Mouse (Mus musculus) CH12.LX (cell line): ENCODE results near the gene Lyst. TPM values are rescaled to one million over a fixed set of nuclear protein-coding genes. Genes with fewer than 3 reads are reported as not detected.

ENCODE experiments used
- DNase-seq: peaks from one replicate; pipeline ENCODE4 v3.0.0-alpha.2; 2013; ENCODE audit errors: extremely low read depth
- H3K27ac ChIP-seq: 2 replicates; pipeline ENCODE4 v1.5.1; 2012; ENCODE audit warnings: low read depth, mild to moderate bottlenecking, control low read depth, moderate library complexity; ENCODE audit not compliant: insufficient read depth
- H3K27me3 ChIP-seq: replicated peaks from 2 replicates; pipeline ENCODE3; 2012; ENCODE audit warnings: inconsistent platforms
- H3K36me3 ChIP-seq, 2 experiments: replicated peaks in 1 of 2; 2 replicates each; pipeline versions ENCODE3 to v1.6.1; 2012; ENCODE audit warnings: inconsistent platforms in 1 of 2, low read length in 1 of 2, mild to moderate bottlenecking in 1 of 2, mixed read lengths in 1 of 2, moderate library complexity in 1 of 2; ENCODE audit not compliant: control insufficient read depth in 1 of 2, insufficient read depth in 1 of 2
- H3K4me1 ChIP-seq, 2 experiments: 2 replicates each; pipeline ENCODE4 v1.6.1; 2012; ENCODE audit warnings: inconsistent platforms in 1 of 2, moderate library complexity in 1 of 2; ENCODE audit not compliant: insufficient read depth in 2 of 2, control insufficient read depth in 1 of 2
- H3K4me2 ChIP-seq: 2 replicates; pipeline ENCODE4 v1.6.1; 2012; ENCODE audit warnings: low read depth, mild to moderate bottlenecking, control low read depth; ENCODE audit not compliant: poor library complexity, insufficient read depth, severe bottlenecking
- H3K4me3 ChIP-seq, 3 experiments: fragments of 150-350 bp in 1 of 3; sonication (generic) in 1 of 3; replicated peaks in 1 of 3; 2 replicates each; pipeline versions ENCODE3 to v1.5.1; 2011 to 2012; ENCODE audit warnings: low read depth in 2 of 3, low read length in 2 of 3, mild to moderate bottlenecking in 2 of 3, moderate library complexity in 2 of 3, control low read depth in 1 of 3, improper control_type of control experiment in 1 of 3, inconsistent platforms in 1 of 3, mixed read lengths in 1 of 3; ENCODE audit not compliant: poor library complexity in 1 of 3
- H3K79me2 ChIP-seq: replicated peaks from 2 replicates; pipeline ENCODE4 v1.6.1; 2012; ENCODE audit warnings: mild to moderate bottlenecking, moderate library complexity; ENCODE audit not compliant: control insufficient read depth, poor library complexity, insufficient read depth, severe bottlenecking; ENCODE audit errors: extremely low read depth
- H3K9ac ChIP-seq: 2 replicates; pipeline ENCODE4 v1.6.1; 2012; ENCODE audit warnings: low read depth, mild to moderate bottlenecking, control low read depth, moderate library complexity; ENCODE audit not compliant: insufficient read depth
- H3K9me3 ChIP-seq: replicated peaks from 2 replicates; pipeline ENCODE3; 2012; ENCODE audit warnings: low read length, inconsistent platforms, mixed read lengths
- BHLHE40 ChIP-seq: IDR thresholded peaks from 2 replicates; pipeline ENCODE4 v1.6.1; 2011; ENCODE audit warnings: mild to moderate bottlenecking, low read depth, low read length, improper control_type of control experiment
- CHD1 ChIP-seq: IDR thresholded peaks from 2 replicates; pipeline ENCODE4 v1.6.1; 2012; ENCODE audit warnings: low read depth, low read length, improper control_type of control experiment, inconsistent platforms
- ELF1 ChIP-seq: IDR thresholded peaks from 2 replicates; pipeline ENCODE4 v1.6.1; 2014; ENCODE audit warnings: low read depth, mild to moderate bottlenecking, inconsistent platforms, low read length, improper control_type of control experiment
- EP300 ChIP-seq: IDR thresholded peaks from 2 replicates; pipeline ENCODE4 v1.6.1; 2011; ENCODE audit warnings: low read length, improper control_type of control experiment
- ETS1 ChIP-seq: conservative IDR thresholded peaks from 2 replicates; pipeline ENCODE4 v1.6.1; 2012; ENCODE audit warnings: low read depth, mild to moderate bottlenecking, inconsistent platforms, low read length, improper control_type of control experiment, moderate library complexity
- GABPA ChIP-seq: IDR thresholded peaks from 2 replicates; pipeline ENCODE4 v1.6.1; 2012; ENCODE audit warnings: low read depth, low read length, improper control_type of control experiment, inconsistent platforms; ENCODE audit not compliant: insufficient replicate concordance
- HCFC1 ChIP-seq: IDR thresholded peaks from 2 replicates; pipeline ENCODE4 v1.6.1; 2012; ENCODE audit warnings: low read depth, mild to moderate bottlenecking, inconsistent platforms, low read length, improper control_type of control experiment
- KAT2A ChIP-seq: IDR thresholded peaks from 2 replicates; pipeline ENCODE4 v1.6.1; 2012; ENCODE audit warnings: low read length, improper control_type of control experiment, inconsistent platforms; ENCODE audit not compliant: insufficient replicate concordance
- MAFK ChIP-seq: IDR thresholded peaks from 2 replicates; pipeline ENCODE4 v1.6.1; 2011; ENCODE audit warnings: low read length, improper control_type of control experiment; ENCODE audit not compliant: insufficient replicate concordance
- MEF2A ChIP-seq: IDR thresholded peaks from 2 replicates; pipeline ENCODE4 v1.6.1; 2014; ENCODE audit warnings: low read depth, mild to moderate bottlenecking, inconsistent platforms, low read length, improper control_type of control experiment, borderline replicate concordance
- MYC ChIP-seq: IDR thresholded peaks from 2 replicates; pipeline ENCODE4 v1.6.1; 2011; ENCODE audit warnings: low read depth, mild to moderate bottlenecking, improper control_type of control experiment, low read length
- NELFE ChIP-seq: IDR thresholded peaks from 2 replicates; pipeline ENCODE4 v1.6.1; 2011; ENCODE audit warnings: low read depth, low read length, improper control_type of control experiment
- NRF1 ChIP-seq: IDR thresholded peaks from 2 replicates; pipeline ENCODE4 v1.6.1; 2014; ENCODE audit warnings: low read depth, mild to moderate bottlenecking, inconsistent platforms, low read length, improper control_type of control experiment, moderate library complexity
- PAX5 ChIP-seq: IDR thresholded peaks from 2 replicates; pipeline ENCODE4 v1.6.1; 2012; ENCODE audit warnings: low read length, inconsistent platforms, mixed read lengths
- POLR2A ChIP-seq: IDR thresholded peaks from 2 replicates; pipeline ENCODE4 v1.6.1; 2011; ENCODE audit warnings: low read depth, mild to moderate bottlenecking, improper control_type of control experiment, low read length
- POLR2AphosphoS2 ChIP-seq: IDR thresholded peaks from 2 replicates; pipeline ENCODE4 v1.6.1; 2011; ENCODE audit warnings: low read depth, low read length, improper control_type of control experiment
- TCF12 ChIP-seq: IDR thresholded peaks from 2 replicates; pipeline ENCODE4 v1.6.1; 2014; ENCODE audit warnings: low read depth, mild to moderate bottlenecking, inconsistent platforms, low read length, improper control_type of control experiment
- USF1 ChIP-seq: IDR thresholded peaks from 2 replicates; pipeline ENCODE4 v1.6.1; 2014; ENCODE audit warnings: low read depth, mild to moderate bottlenecking, inconsistent platforms, low read length, improper control_type of control experiment
- ZNF384 ChIP-seq: IDR thresholded peaks from 2 replicates; pipeline ENCODE4 v1.6.1; 2012; ENCODE audit warnings: low read depth, low read length, improper control_type of control experiment, inconsistent platforms
- dilution Hi-C: fragments of 300-500 bp; cut with MboI; formaldehyde crosslinking; loops from 2 replicates; pipeline ENCODE4 v1.14.3; 2020; ENCODE audit warnings: low sequenced_read_pairs; ENCODE audit not compliant: extremely low pct_unique_long_range_greater_than_20kb, extremely low pct_ligation_motif_present
- in situ Hi-C: fragments of 300-500 bp; cut with MboI; formaldehyde crosslinking; loops from 3 replicates; pipeline ENCODE4 v1.14.3; 2019; ENCODE audit warnings: low sequenced_read_pairs, low pct_ligation_motif_present, low pct_unique_long_range_greater_than_20kb, mixed read lengths
- polyA plus RNA-seq: library from polyadenylated mRNA; unstranded; fragments of >175 nt; gene quantifications from 2 replicates; pipeline ENCODE4 v1.2.1, GENCODE M21; 2012; ENCODE audit warnings: low read depth; ENCODE audit not compliant: insufficient read length
- total RNA-seq, 2 experiments: library from RNA; depleted of rRNA; stranded (reverse); fragments of 300-350 nt in 1 of 2; fragments of >200 nt in 1 of 2; gene quantifications; 2 replicates each; pipeline ENCODE4 v1.2.3; 2012 to 2014

Gene Lyst
- total and polyA plus RNA-seq, 3 experiments: 33.1 to 61.1 (median 34.8) TPM

DNA sequence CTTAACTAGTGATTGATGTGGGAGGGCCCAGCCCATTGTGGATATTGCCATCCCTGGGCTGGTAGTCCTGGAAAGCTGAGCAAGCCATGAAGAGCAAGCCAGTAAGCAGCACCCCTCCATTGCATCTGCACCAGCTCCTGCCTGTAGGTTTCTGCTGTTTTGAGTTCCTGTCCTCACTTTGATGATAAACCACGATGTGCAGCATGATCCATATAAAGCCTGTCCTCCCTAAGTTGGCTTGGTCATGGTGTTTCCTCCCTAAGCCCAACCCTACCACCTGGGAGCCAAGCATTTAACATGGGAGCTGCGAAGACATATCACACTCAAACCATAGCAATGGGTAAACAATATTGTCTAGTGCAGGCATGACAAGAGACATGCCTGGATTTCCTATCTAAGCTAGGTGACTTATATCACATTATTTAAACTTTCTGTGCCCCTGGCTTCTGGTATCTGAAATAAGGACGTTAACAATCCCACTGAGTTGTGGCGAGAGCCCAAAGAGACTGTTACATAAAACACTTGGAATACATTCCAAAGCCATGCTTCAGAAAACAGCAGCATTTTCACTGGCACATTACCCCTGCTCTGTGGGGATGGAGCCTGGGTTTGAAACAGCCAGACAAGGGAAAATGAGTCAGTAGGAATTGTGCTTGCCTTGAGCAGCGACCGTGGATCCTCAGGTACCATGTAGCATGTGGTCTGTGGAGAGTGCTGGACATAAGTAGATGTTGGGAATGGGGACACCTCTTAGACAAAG, 41.6 kb upstream of the Lyst start:
- Histone ChIP-seq H3K4me2 (no peak overlapping the region), H3K79me2 (no peaks in the 10 kb centered on the region), H3K4me1 (peaks cover 9 to 37% of the 10 kb centered on the region in 2 experiments), H3K9me3 (peaks cover 7% of the 10 kb centered on the region), H3K27ac (no peak overlapping the region; the same call in 1 of the 2 replicates), H3K4me3 (no peak overlapping the region), H3K27me3 (no peaks in the 10 kb centered on the region), H3K36me3 (no peaks in the 10 kb centered on the region), H3K9ac (no peak overlapping the region)
- TF ChIP-seq ELF1: no peak
- TF ChIP-seq ETS1: no peak
- TF ChIP-seq CHD1: no peak
- TF ChIP-seq MAFK: no peak
- no peak for TF ChIP-seq POLR2A
- TF ChIP-seq MEF2A: no peak
- no peak for TF ChIP-seq NRF1
- TF ChIP-seq USF1: no peak
- no peak for TF ChIP-seq KAT2A
- TF ChIP-seq GABPA: no peak
- no peak for TF ChIP-seq MYC
- TF ChIP-seq TCF12: no peak
- TF ChIP-seq ZNF384: no peak
- no peak for TF ChIP-seq PAX5
- no peak for TF ChIP-seq EP300
- TF ChIP-seq NELFE: no peak
- TF ChIP-seq HCFC1: no peak
- TF ChIP-seq POLR2AphosphoS2: no peak
- no peak for TF ChIP-seq BHLHE40
- in situ Hi-C loops (no loop called here), dilution Hi-C loops (no loop called here)
- DNase-seq: no peak
